Mouse (Mus musculus): ENCODE measurements around the gene Gm609. TPM values are rescaled to one million over a fixed set of nuclear protein-coding genes. Genes with fewer than 3 reads are reported as not detected.
"Not testable (repeated sequence)": the region's sequence is repeated elsewhere in the genome, so short reads cannot be mapped to it uniquely, and the experiment has no call there.

The Gm609 gene
- polyA plus RNA-seq, 1 experiment from 2014 or later = not detected

DNA sequence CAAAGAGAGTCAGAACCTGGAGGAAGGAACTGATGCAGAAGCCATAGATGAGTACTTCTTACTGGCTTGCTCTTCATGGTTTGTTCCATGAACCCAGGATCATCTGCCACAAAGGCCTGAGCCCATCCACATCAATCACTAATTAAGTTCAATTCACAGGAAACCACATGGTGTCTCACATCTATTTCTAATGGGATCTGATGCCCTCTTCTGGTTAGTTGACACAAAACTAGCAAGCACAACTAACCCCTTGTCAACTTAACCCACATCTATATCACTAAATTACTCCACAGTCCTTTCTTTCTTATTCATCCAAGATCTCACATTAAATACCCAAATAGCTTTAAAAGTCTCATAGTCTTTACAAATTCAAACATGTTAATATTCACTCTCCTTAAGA is 79.3 kb downstream of the Gm609 start:
- Histone ChIP-seq H3K27me3 (no peaks in the 10 kb centered on the region), H3K4me3 (no peak overlapping the region), H3K36me3 (no peaks in the 10 kb centered on the region), H3K9ac (replicated peaks) (no peak overlapping the region), H3K4me2 (replicated peaks) (no peak overlapping the region), H3K27ac (replicated peaks) (no peak overlapping the region), H3K4me1 (no peaks in the 10 kb centered on the region), H3K9me3 (no peaks in the 10 kb centered on the region)
- ATAC-seq (replicated peaks) = no peak

DNA sequence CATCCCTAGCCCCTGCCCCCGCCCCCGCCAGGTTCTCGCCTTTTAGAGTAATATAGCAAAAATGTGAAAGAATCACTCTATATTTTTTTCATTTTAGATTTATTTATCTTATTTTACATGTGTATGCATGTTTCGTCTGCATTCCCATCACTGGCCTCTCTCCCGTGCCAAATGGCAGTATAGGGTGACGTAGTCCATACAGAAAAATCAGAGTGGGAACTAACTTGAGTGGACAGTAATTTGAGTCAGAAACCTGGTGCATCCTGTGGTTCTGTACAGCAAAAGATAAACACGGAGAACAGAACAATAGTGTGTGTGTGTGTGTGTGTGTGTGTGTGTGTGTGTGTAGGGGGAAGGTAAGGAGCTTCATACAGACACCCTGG is 83.7 kb downstream of the Gm609 start:
- peak overlapping the region; percentile 80 for H3K9ac ChIP-seq (replicated peaks)
- peak overlapping the region; percentile 96 for H3K27ac ChIP-seq (replicated peaks)
- peak overlapping the region; percentile 53 for H3K4me2 ChIP-seq (replicated peaks)
- H3K4me1 ChIP-seq, H3K9me3 ChIP-seq, H3K27me3 ChIP-seq, H3K36me3 ChIP-seq: not testable (repeated sequence)
- whole genome bisulfite sequencing = 26% methylated on average over 7 of the region's 7 CpGs
- H3K4me3 ChIP-seq = peak overlapping the region; percentile 86
- ATAC-seq (replicated peaks) = peak; percentile 44

DNA sequence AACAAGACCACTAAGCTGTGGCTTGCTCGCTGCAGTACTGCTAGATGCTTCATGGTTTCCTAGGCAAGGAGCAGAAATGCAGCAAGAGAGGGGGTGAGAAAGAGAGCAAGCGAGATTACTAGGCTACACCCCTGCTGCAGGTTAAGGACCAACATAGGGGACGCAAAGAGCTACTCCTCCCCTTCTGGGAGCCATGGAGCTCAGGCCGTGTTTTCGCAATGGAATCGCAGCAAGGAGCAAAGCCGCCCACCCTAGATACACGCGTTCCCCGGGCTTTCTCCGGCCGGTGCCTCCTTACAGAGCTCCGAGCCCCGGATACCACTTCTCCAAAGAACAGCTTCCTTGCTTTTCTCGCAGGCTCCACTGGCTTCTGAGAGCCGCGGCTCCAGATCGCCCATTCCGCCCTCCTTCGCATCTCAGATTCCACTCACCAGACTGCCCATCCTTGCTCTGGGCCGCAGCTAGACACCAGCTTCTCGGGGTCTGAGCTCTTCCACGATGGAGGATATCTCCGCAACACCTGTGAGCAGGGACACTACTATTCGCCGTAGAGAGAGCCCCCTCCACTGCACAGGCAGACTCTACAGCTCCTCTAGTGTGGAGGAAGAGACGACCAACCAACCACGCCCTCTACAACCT is 84.2 kb downstream of the Gm609 start, which contains the start of gene Cd200:
Cd200 (minus strand) TSS at position 629 of the 639 bp plus-strand sequence.
- peak within 1 kb of the TSS; percentile 96 for H3K27ac ChIP-seq (replicated peaks)
- H3K9me3 ChIP-seq = no peaks in the 10 kb centered on the region
- peak within 1 kb of the TSS; percentile 53 for H3K4me2 ChIP-seq (replicated peaks)
- H3K27me3 ChIP-seq = no peaks in the 10 kb centered on the region
- ATAC-seq (replicated peaks) = peak; percentile 97
- 1% methylated on average over 28 of the region's 28 CpGs for WGBS
- H3K9ac ChIP-seq (replicated peaks) = peak within 1 kb of the TSS; percentile 80
- H3K36me3 ChIP-seq = no peaks in the 10 kb centered on the region
- peak within 1 kb of the TSS; percentile 86 for H3K4me3 ChIP-seq
- peaks cover 8% of the 10 kb centered on the region; the same call in 1 of the 2 replicates for H3K4me1 ChIP-seq

DNA sequence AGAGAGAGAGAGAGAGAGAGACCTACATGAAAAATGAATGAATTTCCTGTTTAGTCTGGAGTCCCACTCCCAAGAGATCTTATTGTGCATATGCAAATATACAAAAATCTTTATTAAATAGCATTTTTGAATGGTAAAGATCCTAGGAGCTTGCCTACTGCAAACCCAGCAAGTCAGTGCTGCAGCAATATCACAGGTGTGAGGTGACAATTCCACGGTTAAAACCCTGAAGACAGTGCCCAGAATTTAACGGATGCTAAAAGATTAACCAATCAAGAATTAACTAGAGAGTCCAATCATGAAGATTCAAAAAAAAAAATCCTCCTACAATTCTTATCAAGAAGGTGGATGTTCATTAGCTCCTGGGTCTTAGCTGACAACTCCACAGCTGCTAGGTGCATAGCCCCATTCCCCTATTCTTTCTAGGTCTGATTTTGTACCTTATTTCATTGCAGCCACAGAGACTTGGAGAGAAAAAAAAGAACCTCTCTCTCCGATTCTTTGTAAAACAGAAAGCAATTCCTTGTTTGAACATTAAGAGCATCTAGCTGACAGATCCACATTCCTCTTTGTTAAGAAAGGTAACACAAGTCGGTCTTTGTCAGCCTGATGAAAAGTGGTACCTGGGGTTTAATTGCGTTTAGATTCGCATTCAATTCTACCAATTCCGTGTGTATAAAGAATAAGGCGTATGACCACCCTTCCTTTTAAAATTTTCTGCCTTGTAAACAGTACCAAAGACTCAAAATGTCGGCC is 84.9 kb downstream of the Gm609 start:
- Histone ChIP-seq H3K4me3 (peak overlapping the region; percentile 86), H3K36me3 (no peaks in the 10 kb centered on the region), H3K9me3 (no peaks in the 10 kb centered on the region), H3K4me2 (replicated peaks) (peak overlapping the region; percentile 53), H3K27ac (replicated peaks) (peak overlapping the region; percentile 96), H3K4me1 (peaks cover 8% of the 10 kb centered on the region; the same call in 1 of the 2 replicates), H3K27me3 (no peaks in the 10 kb centered on the region), H3K9ac (replicated peaks) (peak overlapping the region; percentile 80)
- 18% methylated on average over 9 of the region's 9 CpGs for WGBS
- ATAC-seq (replicated peaks) = no peak

DNA sequence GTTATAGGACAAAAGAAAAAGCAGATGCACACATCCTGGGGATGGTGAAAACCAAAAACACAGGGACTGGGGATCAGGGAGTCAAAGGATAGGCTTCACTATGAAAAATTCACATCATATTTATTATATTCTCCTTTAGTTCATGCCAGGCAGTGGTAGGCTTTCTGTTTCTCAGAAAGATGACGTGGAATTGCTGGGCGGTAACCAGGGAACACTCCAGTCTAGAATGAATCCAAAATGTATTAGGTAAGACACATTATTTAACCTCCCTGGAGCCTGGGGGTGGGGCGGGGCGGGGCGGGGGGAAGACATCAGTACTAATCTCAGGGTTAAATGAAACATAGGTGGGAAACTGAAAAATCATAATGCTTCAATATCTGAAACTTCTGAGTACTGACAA is 85.7 kb downstream of the Gm609 start:
- ATAC-seq (replicated peaks) = no peak
- WGBS = 76% methylated on average over 5 of the region's 5 CpGs

DNA sequence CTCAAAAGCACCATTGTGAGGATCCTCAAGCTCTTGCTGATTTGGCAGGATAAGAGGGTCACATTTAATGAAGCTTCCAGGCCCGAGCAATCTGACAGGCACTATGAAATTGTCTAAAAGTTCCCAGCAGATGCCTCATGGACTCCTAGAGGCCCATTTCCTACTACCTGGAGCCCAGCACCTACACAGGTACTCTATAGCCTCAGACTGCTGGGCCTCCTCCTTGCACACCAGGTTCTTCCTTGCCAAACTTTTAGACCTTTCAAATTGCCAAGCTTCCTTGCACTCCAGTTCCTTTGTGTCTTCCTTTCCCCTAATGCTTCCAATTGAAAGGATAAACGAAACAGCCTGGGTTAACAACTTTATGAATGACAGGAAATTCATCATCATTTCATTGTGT is 89.8 kb downstream of the Gm609 start:
- H3K27me3 ChIP-seq = no peaks in the 10 kb centered on the region
- no peak overlapping the region for H3K27ac ChIP-seq (replicated peaks)
- 72% methylated on average over 2 of the region's 2 CpGs for WGBS
- ATAC-seq (replicated peaks) = no peak
- H3K9me3 ChIP-seq = no peaks in the 10 kb centered on the region
- no peak overlapping the region for H3K4me2 ChIP-seq (replicated peaks)
- H3K4me3 ChIP-seq = no peak overlapping the region
- 0 out of 2 replicates have a peak, but pooled peaks cover 2% of the 10 kb centered on the region for H3K36me3 ChIP-seq
- H3K9ac ChIP-seq (replicated peaks) = no peak overlapping the region
- H3K4me1 ChIP-seq = peaks cover 9% of the 10 kb centered on the region; the same call in 1 of the 2 replicates

More for the DNA sequence above, 85.7 kb downstream of the Gm609 start:
- peak overlapping the region; percentile 86 for H3K4me3 ChIP-seq
- H3K4me1 ChIP-seq = peaks cover 8% of the 10 kb centered on the region; the same call in 1 of the 2 replicates
- no peaks in the 10 kb centered on the region for H3K36me3 ChIP-seq
- H3K9ac ChIP-seq (replicated peaks) = peak overlapping the region; percentile 8; the same call in 1 of the 2 replicates
- no peaks in the 10 kb centered on the region for H3K9me3 ChIP-seq
- no peaks in the 10 kb centered on the region for H3K27me3 ChIP-seq
- peak overlapping the region; percentile 96 for H3K27ac ChIP-seq (replicated peaks)
- peak overlapping the region; percentile 53 for H3K4me2 ChIP-seq (replicated peaks)

DNA sequence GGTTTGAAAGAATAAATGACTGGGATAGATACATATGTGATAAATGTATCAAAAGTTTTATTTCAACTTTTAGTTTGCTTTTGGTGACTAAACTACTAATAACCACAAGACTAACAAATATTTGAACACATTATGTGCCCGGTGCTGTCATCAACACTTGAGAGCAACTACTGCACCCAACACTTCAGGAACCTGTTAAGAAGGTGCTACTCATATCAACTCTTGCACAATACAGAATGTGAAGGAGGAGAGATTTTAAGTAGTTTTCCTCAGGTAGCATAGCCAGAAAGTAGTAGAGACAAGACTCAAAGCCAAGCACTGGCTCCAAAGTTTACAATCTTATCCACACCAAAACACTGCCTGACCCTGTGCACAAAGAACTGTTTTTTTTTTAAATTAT is 90.7 kb downstream of the Gm609 start:
- Histone ChIP-seq H3K4me1 (peaks cover 16% of the 10 kb centered on the region; the same call in 1 of the 2 replicates), H3K27ac (replicated peaks) (no peak overlapping the region), H3K9ac (replicated peaks) (no peak overlapping the region), H3K9me3 (no peaks in the 10 kb centered on the region), H3K27me3 (no peaks in the 10 kb centered on the region), H3K4me3 (no peak overlapping the region), H3K36me3 (0 out of 2 replicates have a peak, but pooled peaks cover 2% of the 10 kb centered on the region), H3K4me2 (replicated peaks) (no peak overlapping the region)
- no peak for ATAC-seq (replicated peaks)
- WGBS = 95% methylated on average over 1 of the region's 1 CpGs

DNA sequence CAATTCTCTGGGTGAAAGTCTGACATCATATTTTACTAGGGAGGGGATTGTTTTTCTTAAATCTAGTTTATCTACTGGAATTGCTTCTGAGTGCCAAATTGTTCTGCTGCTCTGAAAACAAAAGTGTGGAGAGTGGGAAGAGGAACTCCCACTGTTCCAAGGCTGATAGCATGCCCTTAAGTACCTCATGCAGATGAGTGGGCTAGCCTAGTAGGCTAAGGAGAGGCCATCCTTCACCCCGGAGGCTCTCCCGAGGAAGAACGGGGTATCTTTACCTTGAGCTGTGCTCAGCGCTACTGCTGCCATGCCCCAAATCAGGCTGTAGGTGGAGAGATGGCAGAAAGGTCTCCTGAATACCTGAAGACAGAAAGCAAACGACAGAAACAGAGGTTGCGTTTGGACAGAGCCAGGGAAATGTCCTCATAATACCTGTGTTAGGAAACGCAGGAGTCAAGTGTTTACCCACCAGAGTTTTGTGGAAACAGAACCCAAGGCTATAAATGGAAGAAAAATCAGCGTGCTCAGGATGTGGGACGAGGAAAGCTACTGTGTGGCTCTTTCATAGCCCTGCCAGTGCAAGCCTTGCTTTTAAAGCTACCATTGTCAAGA is 92.7 kb downstream of the Gm609 start:
- Histone ChIP-seq H3K9me3 (no peaks in the 10 kb centered on the region), H3K36me3 (peaks cover 16% of the 10 kb centered on the region), H3K4me2 (replicated peaks) (no peak overlapping the region), H3K27ac (replicated peaks) (no peak overlapping the region), H3K27me3 (no peaks in the 10 kb centered on the region), H3K9ac (replicated peaks) (no peak overlapping the region), H3K4me3 (no peak overlapping the region), H3K4me1 (0 out of 2 replicates have a peak, but pooled peaks cover 7% of the 10 kb centered on the region)
- no peak for ATAC-seq (replicated peaks)
- WGBS = 74% methylated on average over 9 of the region's 9 CpGs

DNA sequence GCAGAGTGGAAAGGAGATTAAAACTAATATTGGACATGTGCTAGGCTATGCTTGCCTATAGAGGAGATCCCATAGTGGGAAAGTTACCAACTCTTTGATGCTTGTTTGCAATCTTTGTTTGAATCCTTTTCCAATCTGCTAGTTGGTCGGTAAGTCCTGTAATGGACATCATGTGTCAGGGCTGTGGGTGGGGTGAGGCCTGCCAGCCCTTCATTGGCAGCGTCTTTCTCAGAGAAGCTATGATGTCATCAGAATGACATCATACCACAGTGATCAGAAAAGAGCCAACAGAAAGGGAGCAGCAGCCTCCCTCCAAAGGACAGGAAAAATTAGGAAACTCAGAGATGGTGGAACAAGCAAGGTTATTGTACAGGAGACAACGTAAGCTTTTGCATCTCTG is 93.4 kb downstream of the Gm609 start:
- ATAC-seq (replicated peaks) = no peak
- no peak overlapping the region for H3K9ac ChIP-seq (replicated peaks)
- 0 out of 2 replicates have a peak, but pooled peaks cover 7% of the 10 kb centered on the region for H3K4me1 ChIP-seq
- H3K27me3 ChIP-seq = no peaks in the 10 kb centered on the region
- no peaks in the 10 kb centered on the region for H3K9me3 ChIP-seq
- no peak overlapping the region for H3K4me3 ChIP-seq
- H3K4me2 ChIP-seq (replicated peaks) = no peak overlapping the region
- 71% methylated on average over 3 of the region's 3 CpGs for WGBS
- H3K36me3 ChIP-seq = peaks cover 21% of the 10 kb centered on the region
- H3K27ac ChIP-seq (replicated peaks) = no peak overlapping the region

DNA sequence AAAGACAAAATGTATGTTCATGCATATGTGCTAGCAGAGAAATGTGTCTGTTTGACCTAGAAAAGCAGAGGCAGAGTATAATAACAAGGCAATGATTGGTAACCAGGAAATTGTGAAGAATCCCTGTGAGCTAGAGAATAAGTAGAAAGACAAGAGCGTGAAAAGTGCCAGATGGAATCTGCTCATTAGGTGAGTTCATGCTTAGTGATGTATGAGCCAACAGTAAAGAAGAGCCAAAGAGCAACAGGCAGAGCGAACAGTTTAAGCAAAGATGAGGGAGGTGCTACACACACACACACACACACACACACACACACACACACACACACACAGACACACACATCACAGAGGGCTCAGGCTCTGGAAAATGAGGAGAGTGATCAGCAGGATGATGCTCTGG is 95.3 kb downstream of the Gm609 start:
- peak; percentile 35; the same call in 1 of the 2 replicates for ATAC-seq (replicated peaks)
- Histone ChIP-seq H3K27me3 (no peaks in the 10 kb centered on the region), H3K4me1 (0 out of 2 replicates have a peak, but pooled peaks cover 7% of the 10 kb centered on the region), H3K4me2 (replicated peaks) (no peak overlapping the region), H3K9ac (replicated peaks) (no peak overlapping the region), H3K4me3 (no peak overlapping the region), H3K36me3 (peaks cover 36% of the 10 kb centered on the region), H3K9me3 (no peaks in the 10 kb centered on the region), H3K27ac (replicated peaks) (no peak overlapping the region)
- WGBS = 51% methylated on average over 2 of the region's 2 CpGs

DNA sequence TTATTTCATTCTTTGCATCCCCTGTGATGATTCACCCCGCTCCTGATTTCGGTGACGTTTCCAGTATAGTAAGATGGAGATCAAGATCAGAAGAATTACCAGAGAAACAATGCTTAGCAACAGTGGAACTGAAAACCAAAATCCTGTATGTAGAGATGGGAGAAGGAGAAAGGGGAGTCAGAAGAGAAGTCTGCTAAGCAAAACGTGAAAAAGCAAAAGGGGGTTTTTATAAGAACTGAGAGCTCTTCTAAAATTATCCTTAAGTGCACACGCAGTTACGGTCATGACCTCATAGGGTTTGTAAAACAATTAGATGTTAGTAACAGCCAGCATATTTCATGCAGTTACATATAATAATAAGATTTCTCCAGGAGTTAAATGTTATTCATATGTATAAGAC is 100.5 kb downstream of the Gm609 start:
- ATAC-seq (replicated peaks) = no peak
- H3K9me3 ChIP-seq = no peaks in the 10 kb centered on the region
- peaks cover 36% of the 10 kb centered on the region for H3K36me3 ChIP-seq
- H3K4me1 ChIP-seq = no peaks in the 10 kb centered on the region
- no peak overlapping the region for H3K9ac ChIP-seq (replicated peaks)
- 82% methylated on average over 6 of the region's 6 CpGs for WGBS
- no peaks in the 10 kb centered on the region for H3K27me3 ChIP-seq
- H3K4me2 ChIP-seq (replicated peaks) = no peak overlapping the region
- no peak overlapping the region for H3K27ac ChIP-seq (replicated peaks)
- no peak overlapping the region for H3K4me3 ChIP-seq

DNA sequence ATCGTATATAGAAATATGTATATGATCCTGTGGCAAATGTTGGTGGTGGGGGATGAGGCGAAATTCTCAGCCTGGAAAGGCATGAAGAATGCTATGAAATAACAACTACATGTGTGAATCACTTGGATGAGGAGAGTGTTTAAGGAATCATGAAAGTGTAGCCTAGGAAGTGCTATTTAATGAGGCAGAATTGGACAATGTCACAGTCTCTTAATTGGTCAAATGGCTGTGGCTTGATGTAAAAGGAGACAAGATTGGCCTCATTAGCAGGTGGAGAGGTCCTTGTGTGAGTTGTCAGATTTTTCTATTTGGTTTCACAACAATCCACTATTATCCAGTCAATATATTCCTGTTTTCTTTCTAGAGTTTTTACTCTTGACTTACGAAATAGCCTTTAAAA is 101.1 kb downstream of the Gm609 start:
- ATAC-seq (replicated peaks) = no peak
- Histone ChIP-seq H3K27me3 (no peaks in the 10 kb centered on the region), H3K4me1 (no peaks in the 10 kb centered on the region), H3K36me3 (peaks cover 39% of the 10 kb centered on the region), H3K4me2 (replicated peaks) (no peak overlapping the region), H3K9ac (replicated peaks) (no peak overlapping the region), H3K27ac (replicated peaks) (no peak overlapping the region), H3K9me3 (no peaks in the 10 kb centered on the region), H3K4me3 (no peak overlapping the region)
- 61% methylated on average over 3 of the region's 3 CpGs for WGBS
